In the genomic region with DNA sequence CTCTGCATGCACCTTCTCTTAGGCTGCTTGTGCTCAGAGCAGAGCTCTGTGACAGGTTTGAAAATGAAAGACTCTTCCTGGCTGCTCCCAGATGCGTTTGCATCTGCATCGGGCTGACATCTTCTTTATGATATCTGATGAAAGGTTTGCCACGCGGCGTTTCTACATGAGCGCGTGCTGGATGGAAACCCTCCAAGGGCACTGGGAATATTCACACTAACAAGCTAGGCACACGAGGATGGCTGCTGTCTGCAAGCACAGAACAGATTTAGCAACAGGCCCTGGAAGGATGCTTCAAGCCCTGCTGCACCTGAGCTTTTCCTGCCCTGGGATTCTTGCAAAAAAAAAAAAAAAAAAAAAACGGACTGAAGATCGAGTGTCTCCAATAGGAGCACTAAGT, we compare ENCODE assay signal across 26 mouse cellular contexts. TPM values are rescaled to one million over a fixed set of nuclear protein-coding genes. Genes with fewer than 3 reads are reported as not detected.
A peak's percentile ranks its signal among the peaks of the same experiment; 100 is the strongest.
DNase-seq lines count a peak whose midpoint lies in the region; ATAC-seq and TF ChIP-seq lines count a peak whose summit lies in the region.
"Had no signal": no experiment of that assay in that cellular context is flagged by ENCODE, and none has a peak within 500 bp of the region (broad histone marks: within the 10 kb centered on the region; RNA-seq: fewer than 3 reads in every experiment).

No protein-coding gene starts in this region.

- ATAC-seq in forebrain, postnatal 0 days, result peak; percentile 25; the same call in 1 of the 2 replicates
- no peak for ATAC-seq in forebrain, embryonic 11.5 days (replicated peaks; ENCODE audit: low FRiP score)
- ATAC-seq in lung, embryonic 14.5 days (ENCODE audit: insufficient read depth), result no peak
- ATAC-seq in midbrain, embryonic 16.5 days, result peak; percentile 74
- ATAC-seq: CD4-positive, CD25-positive, alpha-beta regulatory T cell, adult 4 months; liver, postnatal 0 days had no signal

- H3K9ac ChIP-seq in forebrain, postnatal 0 days, result no peak overlapping the region
- H3K9ac ChIP-seq in forebrain, embryonic 11.5 days (ENCODE audit: low read length), result no peak overlapping the region
- H3K9ac ChIP-seq in lung, embryonic 14.5 days, result no peak overlapping the region
- peak overlapping the region; percentile 14; the same call in 1 of the 2 replicates for H3K9ac ChIP-seq in midbrain, embryonic 16.5 days (ENCODE audit: low read depth, low read length)
- H3K9ac ChIP-seq: forebrain, embryonic 12.5 days; heart, embryonic 12.5 days; liver, postnatal 0 days; neural tube, embryonic 13.5 days had no signal

- no peak for TF ChIP-seq CTCF in forebrain, postnatal 0 days (IDR thresholded peaks at IDR 0.05; ENCODE audit: low read depth)
- no peak for TF ChIP-seq CTCF in lung, embryonic 14.5 days (IDR thresholded peaks at IDR 0.05; ENCODE audit: low read depth)
- TF ChIP-seq CTCF in brain, embryonic 14.5 days (IDR thresholded peaks at IDR 0.05; ENCODE audit: borderline replicate concordance, extremely low read depth, insufficient read depth, insufficient read length), result no peak

- TF ChIP-seq POLR2A in brain, embryonic 14.5 days (IDR thresholded peaks at IDR 0.05; ENCODE audit: borderline replicate concordance, extremely low read depth, insufficient read depth, insufficient read length, poor library complexity, severe bottlenecking), result no peak

- no peaks in the 10 kb centered on the region for H3K9me3 ChIP-seq in forebrain, postnatal 0 days (ENCODE audit: low read length)
- no peaks in the 10 kb centered on the region for H3K9me3 ChIP-seq in forebrain, embryonic 11.5 days (ENCODE audit: control insufficient read depth, low read length)
- H3K9me3 ChIP-seq in lung, embryonic 14.5 days (ENCODE audit: low read depth, low read length), result no peaks in the 10 kb centered on the region
- H3K9me3 ChIP-seq in midbrain, embryonic 16.5 days (replicated peaks; ENCODE audit: control insufficient read depth, low read length, poor library complexity, severe bottlenecking), result no peaks in the 10 kb centered on the region
- H3K9me3 ChIP-seq: forebrain, embryonic 12.5 days; heart, embryonic 12.5 days; megakaryocyte, embryonic 14.5 days; neural tube, embryonic 13.5 days had no signal

- H3K4me1 ChIP-seq in forebrain, postnatal 0 days (ENCODE audit: insufficient read depth), result 0 out of 2 replicates have a peak, but pooled peaks cover 3% of the 10 kb centered on the region
- no peaks in the 10 kb centered on the region; the same call in none of the 2 replicates for H3K4me1 ChIP-seq in forebrain, embryonic 11.5 days (replicated peaks; ENCODE audit: control insufficient read depth, insufficient read depth, low read length)
- peaks cover 15% of the 10 kb centered on the region; the same call in 1 of the 2 replicates for H3K4me1 ChIP-seq in lung, embryonic 14.5 days (ENCODE audit: insufficient read depth)
- peaks cover 16% of the 10 kb centered on the region for H3K4me1 ChIP-seq in midbrain, embryonic 16.5 days (ENCODE audit: control insufficient read depth, insufficient read depth, low read length)
- H3K4me1 ChIP-seq: megakaryocyte, embryonic 14.5 days had no signal

- no peaks in the 10 kb centered on the region for H3K36me3 ChIP-seq in forebrain, postnatal 0 days (ENCODE audit: insufficient read depth)
- no peaks in the 10 kb centered on the region for H3K36me3 ChIP-seq in forebrain, embryonic 11.5 days (ENCODE audit: control insufficient read depth, insufficient read depth, low read length)
- H3K36me3 ChIP-seq in lung, embryonic 14.5 days (ENCODE audit: insufficient read depth), result no peaks in the 10 kb centered on the region
- no peaks in the 10 kb centered on the region for H3K36me3 ChIP-seq in midbrain, embryonic 16.5 days (ENCODE audit: control insufficient read depth, insufficient read depth, low read length)
- H3K36me3 ChIP-seq: forebrain, embryonic 12.5 days; heart, embryonic 12.5 days; neural tube, embryonic 13.5 days had no signal

- 0 out of 2 replicates have a peak overlapping the region, but pooled peaks have one; percentile 36 for H3K27ac ChIP-seq in forebrain, postnatal 0 days (ENCODE audit: low read depth, low read length)
- no peak overlapping the region for H3K27ac ChIP-seq in forebrain, embryonic 11.5 days (ENCODE audit: low read depth, low read length)
- H3K27ac ChIP-seq in lung, embryonic 14.5 days (ENCODE audit: low read depth), result peak overlapping the region; percentile 94
- H3K27ac ChIP-seq in midbrain, embryonic 16.5 days (ENCODE audit: low read length), result peak overlapping the region; percentile 78
- H3K27ac ChIP-seq: forebrain, embryonic 12.5 days; left cerebral cortex, adult 2 months; neural tube, embryonic 13.5 days had no signal

- no peak overlapping the region for H3K4me2 ChIP-seq in forebrain, postnatal 0 days (ENCODE audit: low read depth)
- no peak overlapping the region for H3K4me2 ChIP-seq in forebrain, embryonic 11.5 days (ENCODE audit: low read depth, low read length, severe bottlenecking)
- no peak overlapping the region for H3K4me2 ChIP-seq in lung, embryonic 14.5 days
- H3K4me2 ChIP-seq in midbrain, embryonic 16.5 days (ENCODE audit: low read length), result no peak overlapping the region
- H3K4me2 ChIP-seq: forebrain, embryonic 12.5 days; heart, embryonic 12.5 days; liver, embryonic 11.5 days; neural tube, embryonic 13.5 days had no signal

- H3K4me3 ChIP-seq in forebrain, postnatal 0 days (ENCODE audit: low read depth, low read length), result no peak overlapping the region
- H3K4me3 ChIP-seq in forebrain, embryonic 11.5 days (ENCODE audit: low read depth, low read length), result no peak overlapping the region
- no peak overlapping the region for H3K4me3 ChIP-seq in lung, embryonic 14.5 days (ENCODE audit: low read depth, low read length)
- no peak overlapping the region for H3K4me3 ChIP-seq in midbrain, embryonic 16.5 days (ENCODE audit: low read depth, low read length)
- H3K4me3 ChIP-seq: forebrain, embryonic 12.5 days; heart, embryonic 12.5 days; left cerebral cortex, adult 2 months; neural tube, embryonic 13.5 days had no signal

- no peaks in the 10 kb centered on the region for H3K27me3 ChIP-seq in forebrain, postnatal 0 days (ENCODE audit: insufficient read depth, low read length)
- no peaks in the 10 kb centered on the region for H3K27me3 ChIP-seq in forebrain, embryonic 11.5 days (ENCODE audit: control insufficient read depth, insufficient read depth, low read length)
- no peaks in the 10 kb centered on the region for H3K27me3 ChIP-seq in lung, embryonic 14.5 days (ENCODE audit: insufficient read depth, low read length)
- no peaks in the 10 kb centered on the region for H3K27me3 ChIP-seq in midbrain, embryonic 16.5 days (ENCODE audit: control insufficient read depth, insufficient read depth, low read depth, low read length)
- H3K27me3 ChIP-seq: forebrain, embryonic 12.5 days; megakaryocyte, embryonic 14.5 days; neural tube, embryonic 13.5 days had no signal

- DNase-seq in forebrain, postnatal 0 days, result peak; percentile 38
- DNase-seq in forebrain, embryonic 11.5 days (ENCODE audit: low spot score), result no peak
- no peak for DNase-seq in lung, embryonic 14.5 days
- no peak for DNase-seq in lung, adult 18-20 months
- peak; percentile 72 for DNase-seq in brain, embryonic 14.5 days (ENCODE audit: low read depth)
- DNase-seq in spleen, postnatal 10 days (ENCODE audit: low spot score in 2 of 2), result no peak
- DNase-seq in left cerebral cortex, postnatal 25 days (ENCODE audit: low spot score in 2 of 2), result no peak
- DNase-seq: adrenal gland, postnatal 14 days; cerebellum, adult 9-11 months; gastrocnemius, postnatal 10 days; heart, postnatal 10 days; kidney, adult 11 months; kidney, postnatal 4 days; layer of hippocampus, adult 9-11 months; liver, postnatal 0 days; lung, postnatal 36 days had no signal

- WGBS in forebrain, postnatal 0 days, result 59% methylated on average over 10 of the region's 10 CpGs
- WGBS in forebrain, embryonic 11.5 days, result 86% methylated on average over 10 of the region's 10 CpGs
- 63% methylated on average over 10 of the region's 10 CpGs for WGBS in lung, embryonic 14.5 days
- 55% methylated on average over 10 of the region's 10 CpGs for WGBS in midbrain, embryonic 16.5 days

- intact Hi-C loops in left cerebral cortex, postnatal 25 days (cut with DNase I), result loop anchor here (5.0 kb wide), 1 partner anchor 85 kb away; no protein-coding TSS in a partner anchor

RNA-seq across cellular contexts. Expression of a gene that starts 50.9 kb away (rescaled TPM):
- 2.3 and 5.3 TPM in 2 replicates for total RNA-seq in forebrain, postnatal 0 days (2014; rRNA removed)
- polyA plus RNA-seq in forebrain, postnatal 0 days (2015; fragmentation: Nextera tagmentation; extraction: Ambion mirVana), result 0.59 and 1.1 TPM in 2 replicates
- not detected in 2 replicates for polyA plus RNA-seq in forebrain, embryonic 11.5 days (2014; fragmentation: Nextera tagmentation; extraction: Ambion mirVana)
- polyA plus RNA-seq in lung, embryonic 14.5 days (2014; fragmentation: Nextera tagmentation; extraction: Ambion mirVana), result 0.43 and 3.6 TPM in 2 replicates
- polyA plus RNA-seq in brain, embryonic 14.5 days (2012; rRNA removed), result 1.3 TPM in 2 replicates
- 0.29 and 0.82 TPM in 2 replicates for polyA plus RNA-seq in midbrain, embryonic 16.5 days (2015; fragmentation: Nextera tagmentation; extraction: Ambion mirVana)
- 1 to 10 TPM; 1.3 to 1.4 TPM for total RNA-seq in left cerebral cortex, postnatal 25 days (2021)
- total RNA-seq: common myeloid progenitor, adult 5-6 weeks; granulocyte monocyte progenitor cell, adult 5-6 weeks had no signal
- polyA plus RNA-seq: CD4-positive, CD25-positive, alpha-beta regulatory T cell, adult 4 months had no signal

Comparison
In these comparisons a context has a peak if more than half of its experiments do, and no peak if none do; other contexts are left out.
1. ATAC-seq: peak in forebrain, postnatal 0 days (single experiment) and midbrain, embryonic 16.5 days (single experiment); none in forebrain, embryonic 11.5 days (single experiment) and lung, embryonic 14.5 days (single experiment).
2. DNase-seq: peak in forebrain, postnatal 0 days (single experiment) and brain, embryonic 14.5 days (single experiment); none in forebrain, embryonic 11.5 days (single experiment), lung, embryonic 14.5 days (single experiment), lung, adult 18-20 months (0 of 2), spleen, postnatal 10 days (0 of 2) and left cerebral cortex, postnatal 25 days (0 of 2).